11 mouse cellular contexts compared by ENCODE assay signal in the genomic region with DNA sequence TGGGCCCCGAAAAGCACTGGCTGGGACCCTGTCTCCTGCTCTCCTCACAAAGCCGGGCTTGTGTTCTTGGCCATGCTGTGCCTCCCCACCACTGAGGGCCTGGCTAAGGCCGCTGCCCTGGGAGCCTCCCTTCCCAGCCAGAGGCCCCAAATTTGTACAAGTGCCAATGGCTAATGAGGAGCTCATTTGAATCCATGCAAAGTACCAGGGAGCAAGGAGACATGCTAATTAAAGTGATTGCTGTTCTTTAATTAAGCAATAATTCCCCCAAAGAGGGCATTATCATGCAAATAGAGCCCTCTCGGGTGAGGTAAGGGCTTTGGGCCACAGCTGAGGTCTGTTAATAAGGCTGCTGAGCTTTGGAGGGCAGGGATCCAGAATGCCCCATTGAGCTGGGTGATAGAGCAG. TPM values are rescaled to one million over a fixed set of nuclear protein-coding genes. Genes with fewer than 3 reads are reported as not detected.
DNase-seq lines count a peak whose midpoint lies in the region; ATAC-seq lines count a peak whose summit lies in the region.
"Had no signal": no experiment of that assay in that cellular context is flagged by ENCODE, and none has a peak within 500 bp of the region (broad histone marks: within the 10 kb centered on the region; RNA-seq: fewer than 3 reads in every experiment).

No protein-coding gene starts in this region.

- no peaks in the 10 kb centered on the region for H3K36me3 ChIP-seq in hindbrain, embryonic 11.5 days (ENCODE audit: control insufficient read depth, insufficient read depth, low read length)
- H3K36me3 ChIP-seq in limb, embryonic 10.5 days: no peaks in the 10 kb centered on the region

- no peak overlapping the region for H3K4me3 ChIP-seq in hindbrain, embryonic 11.5 days (ENCODE audit: low read depth, low read length)
- H3K4me3 ChIP-seq in limb, embryonic 10.5 days: no peak overlapping the region
- H3K4me3 ChIP-seq: erythroblast, embryonic 14.5 days had no signal

- H3K9ac ChIP-seq in hindbrain, embryonic 11.5 days (ENCODE audit: low read depth, low read length): no peak overlapping the region

- no peak overlapping the region for H3K4me2 ChIP-seq in hindbrain, embryonic 11.5 days (replicated peaks; ENCODE audit: low read depth, low read length)

- peaks cover 6% of the 10 kb centered on the region; the same call in 1 of the 2 replicates for H3K4me1 ChIP-seq in hindbrain, embryonic 11.5 days (replicated peaks; ENCODE audit: control insufficient read depth, insufficient read depth, low read length)
- peaks cover 30% of the 10 kb centered on the region for H3K4me1 ChIP-seq in limb, embryonic 10.5 days

- peaks cover 3% of the 10 kb centered on the region; the same call in 1 of the 2 replicates for H3K27me3 ChIP-seq in hindbrain, embryonic 11.5 days (ENCODE audit: control insufficient read depth, insufficient read depth, low read length)
- H3K27me3 ChIP-seq in limb, embryonic 10.5 days (ENCODE audit: low read depth, poor library complexity, severe bottlenecking): peaks cover 48% of the 10 kb centered on the region

- ATAC-seq in hindbrain, embryonic 11.5 days (ENCODE audit: low FRiP score): peak; percentile 79

- H3K27ac ChIP-seq in hindbrain, embryonic 11.5 days (ENCODE audit: low read depth, low read length): no peak overlapping the region
- peak overlapping the region; percentile 14 for H3K27ac ChIP-seq in limb, embryonic 10.5 days
- H3K27ac ChIP-seq: macrophage had no signal

- H3K9me3 ChIP-seq in hindbrain, embryonic 11.5 days (ENCODE audit: control insufficient read depth, low read length): no peaks in the 10 kb centered on the region
- H3K9me3 ChIP-seq in limb, embryonic 10.5 days (replicated peaks): no peaks in the 10 kb centered on the region

- peak; percentile 38 to 57 for DNase-seq in cerebellum, postnatal 10 days
- no peak for DNase-seq in cerebellum, postnatal 14 days
- peak; percentile 22 for DNase-seq in hindbrain, embryonic 11.5 days (ENCODE audit: low spot score)
- DNase-seq in limb, embryonic 10.5 days (ENCODE audit: low spot score): no peak
- peak; percentile 65 for DNase-seq in retina, postnatal 7 days (ENCODE audit: low read depth, low spot score)
- no peak for DNase-seq in ovary, postnatal 10 days (ENCODE audit: low spot score)
- DNase-seq in urinary bladder, adult 18-20 months (ENCODE audit: low spot score in 2 of 2): no peak
- no peak for DNase-seq in testis, postnatal 10 days (ENCODE audit: low spot score)
- DNase-seq: spleen, adult 18-20 months had no signal

- WGBS in hindbrain, embryonic 11.5 days: 34% methylated on average over 4 of the region's 4 CpGs
- WGBS in limb, embryonic 10.5 days: 43% methylated on average over 4 of the region's 4 CpGs

RNA-seq across cellular contexts. Expression of a gene that starts 18.3 kb away (rescaled TPM):
- 13.4 and 21.9 TPM in 2 replicates for polyA plus RNA-seq in hindbrain, embryonic 11.5 days (2014; fragmentation: Nextera tagmentation; extraction: Ambion mirVana)
- 10.5 and 16.1 TPM in 2 replicates for polyA plus RNA-seq in limb, embryonic 10.5 days (2016; fragmentation: Nextera tagmentation; extraction: Ambion mirVana)
- polyA plus RNA-seq: erythroblast, embryonic 14.5 days had no signal

Comparison
In these comparisons a context has a peak if more than half of its experiments do, and no peak if none do; other contexts are left out.
1. DNase-seq: peak in cerebellum, postnatal 10 days (2 of 2), hindbrain, embryonic 11.5 days (single experiment) and retina, postnatal 7 days (single experiment); none in cerebellum, postnatal 14 days (0 of 2), limb, embryonic 10.5 days (single experiment), ovary, postnatal 10 days (single experiment), urinary bladder, adult 18-20 months (0 of 2) and testis, postnatal 10 days (single experiment).